Mouse (Mus musculus) limb, embryonic 11.5 days (tissue): ENCODE results near the gene Col5a1. TPM values are rescaled to one million over a fixed set of nuclear protein-coding genes. Genes with fewer than 3 reads are reported as not detected.

Experiments used
- ATAC-seq: fragments of 200-750 bp; cut with Nextera tagmentation; 2 replicates; pipeline ENCODE4 v1.8.0; 2017; ENCODE audit warnings: low read depth; ENCODE audit not compliant: insufficient number of reproducible peaks, low FRiP score, low TSS enrichment
- DNase-seq: peaks from one replicate; pipeline ENCODE4 v3.0.0-alpha.2; 2015; ENCODE audit warnings: low spot score
- H3K27ac ChIP-seq: fragments of 300-500 bp; sonication (generic); replicated peaks from 2 replicates; pipeline ENCODE4 v1.5.1; 2014; ENCODE audit warnings: low read depth, mild to moderate bottlenecking, low read length
- H3K27me3 ChIP-seq: fragments of 300-500 bp; sonication (generic); 2 replicates; pipeline ENCODE4 v1.6.1; 2014; ENCODE audit warnings: mild to moderate bottlenecking, low read length, mixed read lengths; ENCODE audit not compliant: control insufficient read depth, insufficient read depth
- H3K36me3 ChIP-seq: fragments of 300-500 bp; sonication (generic); 2 replicates; pipeline ENCODE4 v1.6.1; 2014; ENCODE audit warnings: mild to moderate bottlenecking, low read length, moderate library complexity, mixed read lengths; ENCODE audit not compliant: control insufficient read depth, insufficient read depth
- H3K4me1 ChIP-seq: fragments of 300-500 bp; sonication (generic); 2 replicates; pipeline ENCODE4 v1.6.1; 2014; ENCODE audit warnings: low read length, mixed read lengths; ENCODE audit not compliant: control insufficient read depth, insufficient read depth
- H3K4me2 ChIP-seq: fragments of 300-500 bp; sonication (generic); 2 replicates; pipeline ENCODE4 v1.6.1; 2014; ENCODE audit warnings: low read depth, mild to moderate bottlenecking, moderate library complexity; ENCODE audit not compliant: severe bottlenecking
- H3K4me3 ChIP-seq: fragments of 300-500 bp; sonication (generic); 2 replicates; pipeline ENCODE4 v1.5.1; 2014; ENCODE audit warnings: low read depth, low read length
- H3K9ac ChIP-seq: fragments of 300-500 bp; sonication (generic); 2 replicates; pipeline ENCODE4 v1.6.1; 2014; ENCODE audit warnings: mild to moderate bottlenecking, low read length
- H3K9me3 ChIP-seq: fragments of 300-500 bp; sonication (generic); 2 replicates; pipeline ENCODE4 v1.6.1; 2016; ENCODE audit warnings: low read length; ENCODE audit not compliant: control insufficient read depth
- WGBS: fragments of 180-500 bp; shearing (Covaris S2); extraction: QIAGEN DNeasy Blood & Tissue Kit; methylation state at CpG from one replicate; pipeline ENCODE4 v1.1.7; 2014; 5-methylcytosine and 5-hydroxymethylcytosine counted together
- polyA plus RNA-seq: library from polyadenylated mRNA; unstranded; fragments of >200 nt; fragmentation: Nextera tagmentation; extraction: Ambion mirVana; gene quantifications from 2 replicates; pipeline ENCODE4 v1.2.1, GENCODE M21; 2014

Col5a1 gene
- polyA plus RNA-seq, 1 experiment from 2014 or later: 28.5 TPM

DNA sequence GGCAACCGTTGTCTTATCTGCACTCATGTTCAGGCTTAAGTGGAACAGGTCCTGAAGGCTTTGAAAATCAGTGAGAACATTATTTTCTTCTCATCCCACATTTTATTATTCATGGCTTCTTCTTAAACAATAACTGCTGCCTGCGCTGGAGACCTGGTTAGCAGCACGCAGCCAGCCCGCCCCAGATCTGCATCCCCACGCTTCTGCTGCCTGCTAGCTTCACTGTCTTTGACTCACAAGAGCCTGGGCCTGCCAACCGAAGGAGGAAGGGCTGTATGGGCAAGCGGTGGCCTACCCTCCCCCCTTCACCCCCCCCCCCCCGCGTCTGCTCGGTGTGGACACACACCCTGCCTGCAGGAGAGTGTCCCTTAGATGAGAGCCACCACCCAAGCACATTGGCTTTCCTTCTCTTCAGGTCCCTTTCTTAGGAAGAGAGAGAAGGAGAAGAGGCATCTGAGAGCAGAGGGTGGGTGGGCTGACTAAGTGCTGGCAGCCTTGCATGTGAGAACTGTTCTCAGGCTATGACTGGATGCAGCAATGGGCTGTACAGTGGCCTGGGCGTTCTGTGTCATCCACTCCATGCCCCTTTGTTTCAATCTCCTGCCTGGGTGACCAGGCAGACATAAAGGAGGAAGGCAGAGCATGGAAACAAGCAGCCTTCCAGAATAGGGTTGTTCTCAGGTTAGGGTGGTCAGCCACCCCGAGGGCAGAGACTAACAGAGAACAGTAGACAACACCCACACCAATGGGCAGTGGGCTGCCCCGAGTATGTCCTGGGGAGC is 104.4 kb downstream of the Col5a1 start:
- no peak overlapping the region for H3K4me2 ChIP-seq
- no peak overlapping the region for H3K4me3 ChIP-seq
- H3K27ac ChIP-seq: no peak overlapping the region
- H3K36me3 ChIP-seq: no peaks in the 10 kb centered on the region
- ATAC-seq (no peak), DNase-seq (no peak)
- H3K9ac ChIP-seq: no peak overlapping the region
- H3K4me1 ChIP-seq: no peaks in the 10 kb centered on the region
- H3K9me3 ChIP-seq: no peaks in the 10 kb centered on the region
- no peaks in the 10 kb centered on the region for H3K27me3 ChIP-seq
- 85% methylated on average over 13 of the region's 13 CpGs for WGBS

- Histone ChIP-seq H3K4me1 (no peaks in the 10 kb centered on the region), H3K9me3 (no peaks in the 10 kb centered on the region), H3K4me2 (no peak overlapping the region), H3K9ac (no peak overlapping the region), H3K36me3 (no peaks in the 10 kb centered on the region), H3K4me3 (no peak overlapping the region), H3K27me3 (no peaks in the 10 kb centered on the region), H3K27ac (no peak overlapping the region)
- WGBS: 77% methylated on average over 5 of the region's 5 CpGs
- DNase-seq (no peak), ATAC-seq (no peak)
These were observed 107.2 kb downstream of the Col5a1 start for GRCm38 (mm10) chr2:27993416-27993815.

GRCm38 (mm10) chr2:27999996-28000583 is 113.9 kb downstream of the Col5a1 start:
- no peak overlapping the region for H3K4me3 ChIP-seq
- no peaks in the 10 kb centered on the region for H3K27me3 ChIP-seq
- no peaks in the 10 kb centered on the region for H3K4me1 ChIP-seq
- H3K9ac ChIP-seq: no peak overlapping the region
- no peak for DNase-seq
- no peak for ATAC-seq
- WGBS: 88% methylated on average over 9 of the region's 9 CpGs
- no peak overlapping the region for H3K27ac ChIP-seq
- no peaks in the 10 kb centered on the region for H3K9me3 ChIP-seq
- H3K4me2 ChIP-seq: no peak overlapping the region
- H3K36me3 ChIP-seq: no peaks in the 10 kb centered on the region

DNA sequence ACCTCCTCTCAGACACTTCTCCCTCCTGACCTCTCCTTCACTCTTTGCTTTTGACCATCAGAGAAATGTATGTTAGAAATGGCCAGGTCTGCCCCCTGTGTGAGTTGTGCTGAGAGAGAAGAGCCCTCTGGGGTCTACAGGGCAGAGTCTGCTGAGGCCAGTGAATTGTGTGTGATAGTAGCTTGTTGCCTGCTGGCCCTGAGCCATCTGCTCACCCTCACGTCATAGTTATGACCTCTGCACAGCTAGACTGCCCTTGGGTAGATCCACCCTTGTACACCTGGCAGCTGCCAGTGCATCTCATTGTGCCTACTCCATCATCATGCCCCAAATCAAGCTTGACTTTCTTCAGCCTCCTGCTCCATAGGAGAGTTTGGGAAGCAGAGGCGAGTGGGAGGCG is 114.4 kb downstream of the Col5a1 start:
- H3K9ac ChIP-seq: no peak overlapping the region
- H3K4me3 ChIP-seq: no peak overlapping the region
- no peak overlapping the region for H3K4me2 ChIP-seq
- H3K36me3 ChIP-seq: no peaks in the 10 kb centered on the region
- no peak for ATAC-seq
- no peaks in the 10 kb centered on the region for H3K27me3 ChIP-seq
- H3K27ac ChIP-seq: no peak overlapping the region
- no peaks in the 10 kb centered on the region for H3K9me3 ChIP-seq
- no peak for DNase-seq
- H3K4me1 ChIP-seq: no peaks in the 10 kb centered on the region
- 84% methylated on average over 3 of the region's 3 CpGs for WGBS

DNA sequence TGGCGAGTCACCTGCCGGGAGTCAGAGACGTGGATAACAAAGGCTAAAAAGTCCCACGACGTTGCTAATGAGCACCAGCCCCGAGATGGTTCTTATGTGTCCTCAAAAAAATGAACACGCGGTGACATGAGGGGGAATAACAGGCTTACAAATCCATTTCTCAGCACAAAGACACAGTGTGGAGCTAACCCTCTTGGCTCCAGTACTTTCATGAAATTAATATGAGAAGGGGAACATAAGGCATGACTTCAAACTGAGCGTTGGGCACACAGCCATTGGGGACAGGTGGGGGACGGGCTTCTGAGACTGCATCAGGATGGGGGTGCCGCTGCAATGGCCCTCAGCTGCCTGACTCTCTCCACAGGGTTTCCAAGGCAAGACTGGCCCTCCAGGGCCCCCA is 115.0 kb downstream of the Col5a1 start:
- 89% methylated on average over 11 of the region's 11 CpGs for WGBS
- Histone ChIP-seq H3K27me3 (no peaks in the 10 kb centered on the region), H3K27ac (no peak overlapping the region)

DNA sequence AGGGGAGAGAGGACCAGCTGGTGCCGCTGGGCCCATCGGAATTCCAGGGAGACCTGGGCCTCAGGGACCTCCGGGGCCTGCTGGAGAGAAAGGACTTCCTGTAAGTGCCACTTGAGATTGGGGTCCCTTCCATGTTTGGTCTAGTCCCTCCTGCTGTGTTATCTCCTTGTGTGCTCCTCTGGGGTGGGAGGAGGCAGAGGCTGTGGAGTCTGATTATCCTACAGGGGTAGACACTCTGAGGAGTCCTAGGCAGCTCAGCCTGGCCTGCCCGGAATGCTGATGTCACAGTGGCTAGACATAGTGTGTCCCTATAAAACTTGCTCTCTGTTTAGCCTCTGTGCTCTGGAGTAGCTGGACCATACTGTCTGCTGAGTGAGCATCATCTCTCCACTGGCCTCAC is 119.0 kb downstream of the Col5a1 start:
- H3K4me1 ChIP-seq: no peaks in the 10 kb centered on the region
- ATAC-seq: no peak
- no peak overlapping the region for H3K4me2 ChIP-seq
- no peaks in the 10 kb centered on the region for H3K9me3 ChIP-seq
- H3K27ac ChIP-seq: no peak overlapping the region
- no peak overlapping the region for H3K9ac ChIP-seq
- H3K36me3 ChIP-seq: peaks cover 2% of the 10 kb centered on the region; the same call in 1 of the 2 replicates
- no peak for DNase-seq
- WGBS: 85% methylated on average over 4 of the region's 4 CpGs
- H3K27me3 ChIP-seq: no peaks in the 10 kb centered on the region
- no peak overlapping the region for H3K4me3 ChIP-seq

More for the DNA sequence above, 115.0 kb downstream of the Col5a1 start:
- Histone ChIP-seq H3K9me3 (no peaks in the 10 kb centered on the region), H3K4me2 (no peak overlapping the region), H3K36me3 (no peaks in the 10 kb centered on the region), H3K4me1 (no peaks in the 10 kb centered on the region), H3K4me3 (no peak overlapping the region), H3K9ac (no peak overlapping the region)
- no peak for ATAC-seq
- DNase-seq: no peak

DNA sequence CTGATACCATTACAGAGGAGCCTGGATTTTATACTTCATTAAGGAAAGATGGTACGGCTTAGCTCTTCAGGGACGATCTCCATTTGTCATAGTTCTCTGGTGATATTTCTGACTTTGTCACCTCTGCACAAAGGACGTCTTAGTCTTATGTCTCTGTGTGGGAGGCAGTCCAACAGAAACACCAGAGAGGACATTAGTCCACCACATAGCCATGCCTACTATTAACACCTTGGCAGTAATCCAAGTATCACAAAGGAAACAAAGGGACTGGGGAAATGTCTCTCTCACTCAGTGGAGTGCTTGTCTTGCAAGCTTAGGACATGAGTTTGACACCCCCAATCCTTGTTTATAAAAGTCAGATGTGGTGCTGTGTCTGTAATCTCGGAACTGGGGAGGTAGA is 122.0 kb downstream of the Col5a1 start:
- ATAC-seq (no peak), DNase-seq (no peak)
- Histone ChIP-seq H3K36me3 (peaks cover 4% of the 10 kb centered on the region; the same call in 1 of the 2 replicates), H3K4me1 (no peaks in the 10 kb centered on the region), H3K4me3 (no peak overlapping the region), H3K27me3 (no peaks in the 10 kb centered on the region), H3K27ac (no peak overlapping the region), H3K9me3 (no peaks in the 10 kb centered on the region), H3K4me2 (no peak overlapping the region), H3K9ac (no peak overlapping the region)
- 86% methylated on average over 4 of the region's 4 CpGs for WGBS

DNA sequence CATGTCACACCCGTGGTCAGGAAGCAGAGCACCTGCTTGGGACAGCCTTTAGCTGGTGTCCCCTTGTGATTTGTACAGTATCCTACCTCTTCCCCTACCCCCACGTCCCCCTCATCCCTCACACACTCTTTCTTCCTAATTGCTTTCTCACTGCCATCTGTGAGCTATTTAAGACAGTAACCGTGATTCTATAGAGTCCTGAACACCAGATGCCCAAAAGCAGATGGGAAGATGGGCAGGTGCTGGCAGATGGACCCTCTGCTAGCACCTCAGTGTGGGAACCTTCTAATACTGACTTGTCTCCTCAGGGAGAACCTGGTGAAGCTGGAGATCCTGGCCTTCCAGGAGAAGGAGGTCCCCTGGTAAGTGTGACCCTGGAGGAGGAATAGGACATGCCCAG is 126.1 kb downstream of the Col5a1 start:
- no peaks in the 10 kb centered on the region for H3K4me1 ChIP-seq
- H3K9ac ChIP-seq: no peak overlapping the region
- peaks cover 11% of the 10 kb centered on the region; the same call in 1 of the 2 replicates for H3K36me3 ChIP-seq
- no peaks in the 10 kb centered on the region for H3K27me3 ChIP-seq
- no peak overlapping the region for H3K4me3 ChIP-seq
- DNase-seq (no peak), ATAC-seq (no peak)
- H3K4me2 ChIP-seq: no peak overlapping the region
- no peaks in the 10 kb centered on the region for H3K9me3 ChIP-seq
- WGBS: 75% methylated on average over 3 of the region's 3 CpGs
- H3K27ac ChIP-seq: no peak overlapping the region
